Mouse (Mus musculus) adipocyte (in vitro differentiated cells): ENCODE measurements around the gene Pcx.
"Not testable (repeated sequence)": the region's sequence is repeated elsewhere in the genome, so short reads cannot be mapped to it uniquely, and the experiment has no call there.

Experiments
- DNase-seq: peaks from one replicate; pipeline ENCODE4 v3.0.0-alpha.2; 2016; ENCODE audit warnings: low spot score

Pcx gene

GRCm38 (mm10) chr19:4586783-4587182 is 76.5 kb downstream of the Pcx start:
- not testable (repeated sequence) for DNase-seq

GRCm38 (mm10) chr19:4587426-4587825 is 77.2 kb downstream of the Pcx start:
- DNase-seq: no peak

GRCm38 (mm10) chr19:4588430-4588829 is 78.2 kb downstream of the Pcx start:
- no peak for DNase-seq

- DNase-seq: peak; percentile 54
Observed at GRCm38 (mm10) chr19:4589081-4589480, 78.8 kb downstream of the Pcx start.

- no peak for DNase-seq
Observed at GRCm38 (mm10) chr19:4590025-4590424, 79.8 kb downstream of the Pcx start.

- peak; percentile 88 for DNase-seq
Observed at GRCm38 (mm10) chr19:4593792-4594522, 83.7 kb downstream of the Pcx start.

- no peak for DNase-seq
Observed at GRCm38 (mm10) chr19:4596071-4596470, 85.8 kb downstream of the Pcx start.

DNA sequence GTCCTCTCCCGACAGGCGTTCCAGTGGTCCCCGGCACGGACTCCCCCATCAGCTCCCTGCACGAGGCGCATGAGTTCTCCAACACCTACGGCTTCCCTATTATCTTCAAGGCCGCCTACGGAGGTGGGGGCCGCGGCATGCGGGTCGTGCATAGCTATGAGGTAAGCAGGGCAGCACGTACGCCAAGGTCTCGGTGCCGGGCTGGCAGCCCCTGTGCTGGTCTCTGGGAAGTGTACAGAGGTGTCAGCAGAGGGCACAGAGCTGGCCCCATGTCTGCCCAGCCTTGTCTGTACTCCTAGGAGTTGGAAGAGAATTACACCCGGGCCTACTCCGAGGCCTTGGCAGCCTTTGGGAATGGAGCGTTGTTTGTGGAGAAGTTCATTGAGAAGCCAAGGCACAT is 92.2 kb downstream of the Pcx start:
- DNase-seq: no peak

DNA sequence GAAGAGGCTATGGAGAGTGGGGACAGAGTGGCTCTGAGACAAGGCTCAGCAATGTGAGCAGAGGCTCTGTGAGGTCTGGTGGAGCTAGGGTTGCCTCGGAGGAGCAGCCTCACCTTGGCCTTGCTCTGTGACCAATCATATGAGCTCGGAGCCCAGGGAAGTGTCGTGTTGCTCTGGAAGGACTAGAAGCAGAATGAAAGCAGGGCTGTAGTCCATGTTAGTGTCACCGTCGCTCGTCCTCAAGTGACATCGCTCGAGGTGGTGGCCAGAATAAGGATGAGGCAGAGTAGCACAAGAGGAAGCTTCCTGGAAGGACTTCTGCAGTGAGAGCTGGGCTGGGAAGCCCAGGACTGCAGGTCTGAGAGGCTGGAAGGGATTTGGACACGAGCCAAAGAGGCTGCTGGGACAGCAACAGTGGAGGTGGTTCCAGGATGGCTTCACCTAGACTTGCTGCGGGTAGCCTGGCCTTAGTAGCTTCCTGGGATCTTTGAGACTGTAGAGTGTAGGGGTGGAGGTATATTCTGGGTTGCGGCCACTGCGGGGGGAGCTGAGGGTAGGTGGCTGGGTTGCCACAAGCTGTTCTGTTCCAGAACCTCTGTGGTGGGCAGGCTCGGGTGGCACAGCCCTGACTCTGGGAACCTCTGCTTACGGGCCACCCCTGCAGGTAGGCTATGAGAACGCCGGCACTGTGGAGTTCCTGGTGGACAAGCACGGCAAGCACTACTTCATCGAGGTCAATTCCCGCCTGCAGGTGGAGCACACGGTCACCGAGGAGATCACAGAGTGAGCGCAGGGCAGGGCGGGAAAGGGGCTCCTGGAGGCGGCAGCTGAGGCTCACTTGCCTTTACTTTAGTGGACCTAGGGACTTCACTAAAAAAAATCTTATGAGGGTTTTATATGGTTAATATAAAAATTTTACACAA is 93.8 kb downstream of the Pcx start:
- DNase-seq: no peak

DNA sequence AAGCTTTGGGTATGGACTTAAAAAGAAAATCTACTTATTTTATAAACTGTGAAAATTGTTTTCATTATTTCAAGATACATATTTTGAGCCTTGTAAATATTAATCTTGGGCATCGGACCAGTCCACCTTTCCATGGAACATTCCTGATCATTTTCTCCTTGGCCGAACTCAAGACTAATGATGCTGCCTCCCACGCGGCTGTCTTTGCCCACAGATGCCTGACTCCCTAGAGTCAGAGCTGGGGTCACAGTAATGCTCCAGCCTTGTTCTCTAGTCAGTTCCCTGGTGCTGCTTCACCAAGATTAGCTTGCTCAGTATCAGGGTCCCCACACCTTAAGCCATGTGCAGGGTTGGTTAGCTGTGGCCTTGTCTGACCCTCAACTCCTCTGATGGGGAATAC is 95.4 kb downstream of the Pcx start:
- DNase-seq: no peak

DNA sequence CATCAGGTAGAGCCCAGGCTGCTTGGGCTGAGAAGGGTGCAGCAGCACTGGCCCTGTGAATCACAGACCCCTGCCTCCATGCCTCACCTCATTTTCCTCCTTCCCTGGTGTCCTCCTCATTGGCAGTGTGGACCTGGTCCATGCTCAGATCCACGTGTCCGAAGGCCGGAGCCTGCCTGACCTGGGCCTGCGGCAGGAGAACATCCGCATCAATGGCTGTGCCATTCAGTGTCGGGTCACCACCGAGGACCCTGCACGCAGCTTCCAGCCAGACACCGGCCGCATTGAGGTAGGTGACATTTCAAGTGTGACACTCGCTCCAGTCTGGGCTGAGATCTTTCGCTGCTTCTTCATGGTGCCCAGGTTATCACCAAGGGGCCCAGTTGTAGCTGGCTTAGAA is 97.1 kb downstream of the Pcx start:
- DNase-seq: no peak

- no peak for DNase-seq
Observed at GRCm38 (mm10) chr19:4608511-4608910, 98.2 kb downstream of the Pcx start.

DNA sequence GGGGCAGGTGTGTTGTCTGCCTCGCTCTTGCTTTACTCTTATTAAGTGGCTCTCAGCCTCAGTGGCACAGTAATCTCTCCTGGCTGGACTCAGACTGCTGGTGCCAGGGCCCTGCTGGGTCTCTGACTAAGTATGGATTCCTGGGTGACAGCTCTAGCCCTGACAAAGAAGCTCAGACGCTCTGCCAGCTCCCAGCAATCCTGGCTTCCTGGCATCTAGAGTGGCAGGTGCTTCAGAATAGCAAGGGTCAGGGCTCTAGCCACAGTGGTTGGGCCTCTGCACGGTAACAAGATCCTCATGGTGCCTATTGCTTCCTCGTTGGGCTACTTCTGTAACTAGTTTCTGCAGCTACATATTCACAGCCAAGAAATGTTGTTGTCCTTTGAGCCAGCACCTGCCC is 99.8 kb downstream of the Pcx start:
- no peak for DNase-seq

DNA sequence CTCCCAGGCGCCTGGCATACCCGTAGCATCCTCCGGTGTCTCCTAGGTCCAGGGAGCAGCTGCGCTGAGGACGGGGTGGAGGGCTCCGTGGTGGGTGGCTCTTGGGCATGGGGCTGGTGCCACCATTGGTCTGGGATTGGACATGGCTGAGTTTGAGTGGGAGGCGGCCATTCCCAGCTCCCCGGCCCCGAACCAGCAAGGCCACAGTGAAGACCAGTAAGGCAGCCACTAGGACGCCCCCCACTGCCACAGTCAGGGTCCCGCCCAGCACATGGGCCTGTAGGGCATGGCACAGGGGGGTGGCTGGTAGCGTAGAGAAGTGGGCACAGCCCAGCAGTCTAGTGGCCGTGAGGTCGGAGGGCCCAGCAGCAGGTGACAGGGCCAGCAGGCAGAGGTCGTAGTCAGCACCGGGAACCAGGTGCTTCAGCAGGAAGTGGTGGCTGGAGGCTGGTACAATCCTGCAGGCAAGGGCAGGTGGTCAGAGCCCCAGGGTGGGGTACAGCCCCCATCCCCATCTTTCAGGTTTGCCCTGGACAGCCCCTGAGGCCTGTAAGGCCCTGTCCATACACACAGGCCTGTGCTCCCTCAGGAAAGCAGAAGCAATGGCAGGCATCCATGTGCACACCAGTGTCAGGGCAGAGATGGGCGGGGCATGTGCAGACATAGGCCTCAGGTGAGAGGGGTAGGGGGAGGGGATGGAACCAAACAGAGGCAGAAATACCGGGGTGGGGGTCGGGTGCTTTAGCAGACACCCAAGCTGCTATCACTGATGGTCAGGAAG is 102.1 kb downstream of the Pcx start:
- DNase-seq: no peak

DNA sequence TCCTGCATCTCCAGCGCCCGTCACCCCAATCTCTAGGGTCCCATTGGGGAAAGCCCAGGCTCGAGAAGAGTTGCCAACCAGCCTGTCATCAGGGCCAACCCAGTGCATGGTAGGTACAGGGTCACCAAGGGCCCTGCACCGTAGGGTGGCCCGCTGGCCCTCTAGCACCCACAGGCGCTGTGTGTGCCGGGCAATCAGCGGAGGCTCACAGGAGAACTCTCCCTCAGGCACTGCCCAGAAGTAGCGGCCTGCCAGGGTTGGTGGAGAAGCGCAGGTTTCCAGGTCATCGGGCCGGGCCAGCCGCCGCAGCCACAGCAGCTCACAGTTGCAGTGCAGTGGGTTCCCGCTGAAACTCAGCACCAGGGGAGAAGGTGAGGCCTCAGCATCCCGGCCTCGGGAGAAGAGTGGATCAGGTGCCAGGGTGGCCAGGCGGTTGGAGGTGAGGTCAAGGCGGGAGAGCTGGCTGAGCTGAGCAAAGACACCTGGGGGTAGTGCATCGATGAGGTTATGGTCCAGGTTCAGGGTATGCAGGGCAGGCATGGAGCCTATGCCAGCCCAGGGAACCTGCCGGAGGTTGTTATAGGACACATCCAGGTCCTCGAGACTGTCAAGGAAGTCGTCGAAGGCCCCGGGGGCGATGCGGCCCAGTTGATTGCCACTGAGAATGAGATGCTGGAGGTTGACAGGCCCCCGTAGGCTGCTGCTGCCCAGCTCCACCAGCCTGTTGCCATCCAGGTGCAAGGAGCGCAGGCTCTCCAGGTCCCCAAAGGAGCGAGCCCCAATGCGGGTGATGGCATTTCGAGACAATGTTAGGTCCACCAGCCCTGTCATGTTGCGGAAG is 103.4 kb downstream of the Pcx start:
- DNase-seq: no peak

GRCm38 (mm10) chr19:4614305-4615150 is 104.3 kb downstream of the Pcx start:
- DNase-seq: no peak

DNA sequence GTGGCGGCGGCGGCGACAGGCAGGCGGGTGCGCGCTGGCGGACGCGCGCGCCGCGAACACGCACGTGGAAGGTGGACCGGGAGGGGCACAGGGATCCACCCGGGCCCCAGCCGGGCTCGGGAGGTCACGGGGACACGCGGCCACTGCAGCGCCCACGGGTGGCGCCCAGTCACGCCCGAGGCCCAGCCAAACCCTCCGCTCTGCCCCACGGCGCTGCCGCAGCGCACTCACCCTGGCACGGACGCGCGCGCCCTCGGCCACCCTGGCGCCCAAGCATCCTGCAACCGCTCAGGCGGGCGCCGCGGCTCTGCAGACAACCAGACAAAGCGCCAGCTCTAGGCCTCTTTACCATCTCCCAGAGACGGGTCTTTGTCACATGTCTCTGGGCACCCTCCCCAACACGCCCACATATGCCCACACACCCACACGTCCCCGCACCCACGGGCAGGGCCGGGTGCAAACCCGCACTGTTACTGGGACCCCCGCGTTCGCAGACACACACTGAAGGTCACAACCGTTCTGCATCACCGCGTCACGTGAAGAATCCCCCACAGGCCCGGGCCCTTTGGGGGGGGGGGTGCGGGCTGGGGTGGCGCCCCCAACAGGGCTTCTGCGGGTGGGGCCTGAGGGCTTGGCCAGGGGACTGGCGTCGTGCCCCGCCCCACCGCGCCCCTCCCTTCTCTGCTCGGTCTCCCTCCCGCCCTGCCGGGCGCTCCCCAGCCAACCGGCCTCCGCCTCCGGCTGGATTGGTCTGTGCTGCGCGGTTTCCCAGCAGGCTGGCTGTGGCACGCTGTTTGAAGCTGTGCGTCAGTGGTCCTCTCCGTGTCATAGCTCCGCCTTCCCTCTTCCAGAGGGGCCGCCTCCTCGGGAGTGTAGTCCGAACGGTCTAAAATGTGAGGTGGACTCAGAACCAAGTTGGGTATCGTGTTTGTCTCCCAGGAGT is 105.2 kb downstream of the Pcx start, which contains the start of gene Lrfn4:
Gene Lrfn4 (minus strand): TSS at position 517 of the 943 bp plus-strand sequence.
- peak; percentile 82 for DNase-seq

GRCm38 (mm10) chr19:4616546-4616945 is 106.3 kb downstream of the Pcx start:
- DNase-seq: no peak

DNA sequence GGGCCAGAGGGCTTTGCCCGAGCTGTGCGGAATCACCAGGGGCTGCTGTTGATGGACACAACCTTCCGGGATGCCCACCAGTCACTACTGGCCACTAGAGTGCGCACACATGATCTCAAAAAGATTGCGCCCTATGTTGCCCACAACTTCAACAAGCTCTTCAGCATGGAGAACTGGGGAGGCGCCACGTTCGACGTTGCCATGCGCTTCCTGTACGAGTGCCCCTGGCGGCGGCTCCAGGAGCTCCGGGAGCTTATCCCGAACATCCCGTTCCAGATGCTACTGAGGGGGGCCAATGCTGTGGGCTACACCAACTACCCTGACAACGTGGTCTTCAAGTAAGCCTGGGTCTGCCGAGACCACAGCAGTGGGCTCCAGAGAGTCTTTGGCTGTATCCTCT is 107.9 kb downstream of the Pcx start:
- no peak for DNase-seq
